Mouse (Mus musculus): ENCODE results near the gene Gm266. TPM values are rescaled to one million over a fixed set of nuclear protein-coding genes. Genes with fewer than 3 reads are reported as not detected.

Gm266 gene
- polyA plus RNA-seq, 1 experiment from 2014 or later = 5.5 TPM

DNA sequence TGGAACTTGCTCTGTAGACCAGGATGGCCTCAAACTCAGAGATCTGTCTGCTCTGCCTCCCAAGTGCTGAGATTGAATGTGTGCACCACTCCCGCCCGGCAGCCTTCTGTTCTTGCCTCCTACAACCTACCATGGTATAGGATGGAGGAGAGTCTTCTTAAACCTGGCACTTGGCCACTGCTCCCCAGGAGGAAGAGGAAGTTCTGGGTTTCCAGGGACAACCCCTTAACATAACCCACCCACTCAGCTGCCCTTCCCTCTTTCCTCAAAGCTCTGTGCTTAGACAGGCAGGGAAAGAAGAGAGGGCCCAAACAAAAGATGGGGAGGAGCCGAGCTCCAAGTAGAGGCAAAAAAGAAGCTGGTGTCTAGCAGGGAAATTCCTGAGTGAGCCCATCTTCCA is 44.1 kb downstream of the Gm266 start:
- WGBS (ENCODE audit: insufficient replicate concordance) = 58% methylated on average over 3 of the region's 3 CpGs
- no peak overlapping the region for H3K27ac ChIP-seq (ENCODE audit: low read depth, low read length)
- peaks cover 77% of the 10 kb centered on the region for H3K27me3 ChIP-seq (ENCODE audit: control insufficient read depth, insufficient read depth, low read length)
- peaks cover 14% of the 10 kb centered on the region for H3K4me1 ChIP-seq (ENCODE audit: control insufficient read depth, insufficient read depth, low read length)
- no peak for ATAC-seq (replicated peaks; ENCODE audit: insufficient number of reproducible peaks, low FRiP score, low TSS enrichment)
- H3K9me3 ChIP-seq (replicated peaks; ENCODE audit: control insufficient read depth, low read length) = no peaks in the 10 kb centered on the region
- H3K9ac ChIP-seq (ENCODE audit: low read depth, low read length) = no peak overlapping the region
- H3K4me2 ChIP-seq = peak overlapping the region; percentile 89; the same call in 1 of the 2 replicates
- H3K4me3 ChIP-seq (ENCODE audit: low read depth, low read length) = no peak overlapping the region
- H3K36me3 ChIP-seq (ENCODE audit: control insufficient read depth, insufficient read depth, low read length) = no peaks in the 10 kb centered on the region

DNA sequence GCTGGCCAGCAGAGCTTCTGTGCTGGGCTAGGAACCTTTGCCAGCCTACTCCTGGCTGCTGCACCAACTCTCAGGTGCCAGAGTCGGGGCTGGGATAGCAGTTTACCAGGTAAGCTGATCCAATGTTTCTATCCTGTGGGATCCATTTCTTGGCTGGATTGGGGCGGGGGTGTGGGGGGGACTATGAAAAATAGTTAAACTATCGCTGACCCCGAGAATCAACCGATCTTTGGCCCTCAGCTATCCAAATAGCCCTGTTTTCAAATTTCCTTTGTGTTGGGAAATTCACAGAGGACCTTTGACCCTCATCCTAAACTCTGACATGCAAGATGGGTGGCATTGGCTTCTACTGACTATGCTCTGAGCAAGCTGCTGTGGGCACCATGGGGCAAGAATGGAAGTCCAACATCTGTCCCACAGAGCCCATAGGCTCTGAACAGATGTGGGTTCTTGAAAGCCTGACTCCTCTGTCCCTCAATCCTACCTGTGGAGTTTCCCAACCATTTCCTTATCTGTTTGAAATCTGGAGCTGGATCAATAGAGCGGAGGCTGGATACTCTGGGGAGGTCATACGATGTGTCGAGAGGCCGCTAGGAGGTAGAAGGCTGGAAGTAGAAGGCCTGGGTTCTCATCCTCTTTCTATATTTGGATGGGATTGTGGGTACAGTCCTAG is 44.8 kb downstream of the Gm266 start:
- 85% methylated on average over 9 of the region's 9 CpGs for WGBS (ENCODE audit: insufficient replicate concordance)
- H3K9me3 ChIP-seq (replicated peaks; ENCODE audit: control insufficient read depth, low read length) = no peaks in the 10 kb centered on the region
- no peak overlapping the region for H3K27ac ChIP-seq (ENCODE audit: low read depth, low read length)
- no peak overlapping the region for H3K9ac ChIP-seq (ENCODE audit: low read depth, low read length)
- ATAC-seq (replicated peaks; ENCODE audit: insufficient number of reproducible peaks, low FRiP score, low TSS enrichment) = no peak
- peaks cover 15% of the 10 kb centered on the region for H3K4me1 ChIP-seq (ENCODE audit: control insufficient read depth, insufficient read depth, low read length)
- H3K36me3 ChIP-seq (ENCODE audit: control insufficient read depth, insufficient read depth, low read length) = no peaks in the 10 kb centered on the region
- no peak overlapping the region for H3K4me2 ChIP-seq
- no peak overlapping the region for H3K4me3 ChIP-seq (ENCODE audit: low read depth, low read length)
- peaks cover 72% of the 10 kb centered on the region for H3K27me3 ChIP-seq (ENCODE audit: control insufficient read depth, insufficient read depth, low read length)

DNA sequence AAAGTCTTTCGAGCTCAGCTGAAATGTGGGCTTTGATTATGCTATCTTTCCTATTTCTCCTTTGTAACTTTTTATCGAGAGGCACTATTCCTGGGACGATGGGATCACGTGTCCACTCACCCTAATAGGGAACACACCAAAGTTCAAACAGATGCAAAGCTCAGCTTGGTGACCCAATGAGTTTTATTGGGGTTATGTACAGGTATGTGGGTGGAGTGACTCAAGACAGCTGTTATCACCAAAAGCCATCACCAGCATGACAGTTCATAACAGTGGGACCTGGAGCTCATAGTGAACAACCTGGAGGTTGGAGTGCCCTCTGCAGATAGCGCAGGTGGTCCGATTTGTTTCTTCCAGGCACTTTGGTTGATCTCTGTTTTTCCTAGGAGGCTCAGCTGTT is 46.8 kb downstream of the Gm266 start:
- Histone ChIP-seq H3K4me2 (no peak overlapping the region), H3K27ac (ENCODE audit: low read depth, low read length) (no peak overlapping the region), H3K4me3 (ENCODE audit: low read depth, low read length) (no peak overlapping the region), H3K36me3 (ENCODE audit: control insufficient read depth, insufficient read depth, low read length) (no peaks in the 10 kb centered on the region), H3K9ac (ENCODE audit: low read depth, low read length) (no peak overlapping the region), H3K9me3 (replicated peaks; ENCODE audit: control insufficient read depth, low read length) (no peaks in the 10 kb centered on the region), H3K27me3 (ENCODE audit: control insufficient read depth, insufficient read depth, low read length) (peaks cover 52% of the 10 kb centered on the region), H3K4me1 (ENCODE audit: control insufficient read depth, insufficient read depth, low read length) (peaks cover 22% of the 10 kb centered on the region)
- ATAC-seq (replicated peaks; ENCODE audit: insufficient number of reproducible peaks, low FRiP score, low TSS enrichment) = no peak
- 80% methylated on average over 6 of the region's 6 CpGs for WGBS (ENCODE audit: insufficient replicate concordance)

DNA sequence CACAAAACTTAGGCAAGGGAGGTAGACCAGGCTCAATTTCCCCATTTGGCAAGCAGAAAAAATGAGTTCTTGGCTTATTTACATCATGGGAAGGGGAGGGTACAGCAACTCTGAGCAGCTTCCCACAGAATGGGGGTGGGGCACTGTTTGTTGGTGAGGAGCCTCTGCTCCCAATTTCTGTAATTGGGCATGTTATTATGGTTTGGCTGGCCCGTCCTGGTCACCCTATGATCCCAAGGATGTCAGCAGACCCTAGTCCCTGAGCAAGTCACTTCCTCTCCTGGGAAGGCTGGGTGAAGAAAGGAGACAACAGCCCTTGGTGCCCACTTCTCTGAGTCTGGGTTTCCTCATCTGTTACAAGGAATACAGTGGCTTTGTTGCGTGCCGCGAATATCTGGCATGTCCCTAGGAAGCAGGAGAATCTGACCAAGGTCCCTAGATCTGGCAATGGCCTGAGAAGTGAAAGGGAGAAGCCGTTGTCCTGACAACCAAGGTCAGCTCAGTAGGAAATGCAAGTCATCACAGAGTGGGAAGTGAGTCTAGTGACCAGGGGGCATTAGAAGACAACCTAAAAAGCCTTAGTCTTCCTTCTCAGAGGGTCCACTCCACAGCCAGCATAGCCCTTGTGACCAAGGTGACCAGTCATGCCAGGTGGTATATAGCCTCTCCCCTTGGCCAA is 48.3 kb downstream of the Gm266 start:
- H3K4me1 ChIP-seq (ENCODE audit: control insufficient read depth, insufficient read depth, low read length) = peaks cover 20% of the 10 kb centered on the region
- no peak overlapping the region for H3K27ac ChIP-seq (ENCODE audit: low read depth, low read length)
- H3K36me3 ChIP-seq (ENCODE audit: control insufficient read depth, insufficient read depth, low read length) = no peaks in the 10 kb centered on the region
- H3K4me3 ChIP-seq (ENCODE audit: low read depth, low read length) = no peak overlapping the region
- no peak overlapping the region for H3K9ac ChIP-seq (ENCODE audit: low read depth, low read length)
- no peak overlapping the region; the same call in 1 of the 2 replicates for H3K4me2 ChIP-seq
- no peak for ATAC-seq (replicated peaks; ENCODE audit: insufficient number of reproducible peaks, low FRiP score, low TSS enrichment)
- 68% methylated on average over 5 of the region's 5 CpGs for WGBS (ENCODE audit: insufficient replicate concordance)
- peaks cover 39% of the 10 kb centered on the region for H3K27me3 ChIP-seq (ENCODE audit: control insufficient read depth, insufficient read depth, low read length)
- H3K9me3 ChIP-seq (replicated peaks; ENCODE audit: control insufficient read depth, low read length) = no peaks in the 10 kb centered on the region

DNA sequence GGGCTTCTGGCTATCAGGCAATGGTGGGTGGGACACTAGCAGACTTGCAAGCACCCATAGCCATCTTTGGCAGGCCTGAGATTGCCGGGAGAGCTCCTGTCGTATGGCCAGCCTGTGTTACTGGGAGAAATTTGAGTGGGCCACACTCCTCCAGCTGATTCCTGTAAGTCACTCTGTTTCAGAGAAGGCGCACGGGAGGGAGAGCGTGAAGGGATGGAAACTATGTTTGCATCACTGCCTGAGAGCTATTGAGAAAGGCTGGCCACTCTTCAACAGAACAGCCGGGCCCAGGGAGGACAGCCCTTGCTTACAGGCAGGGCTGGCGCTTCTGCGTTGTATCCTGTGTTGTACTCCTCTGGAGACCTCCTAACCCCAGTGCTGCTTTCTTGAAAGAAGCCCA is 49.0 kb downstream of the Gm266 start:
- Histone ChIP-seq H3K4me2 (no peak overlapping the region; the same call in 1 of the 2 replicates), H3K27me3 (ENCODE audit: control insufficient read depth, insufficient read depth, low read length) (peaks cover 35% of the 10 kb centered on the region), H3K27ac (ENCODE audit: low read depth, low read length) (no peak overlapping the region), H3K9me3 (replicated peaks; ENCODE audit: control insufficient read depth, low read length) (no peaks in the 10 kb centered on the region), H3K4me3 (ENCODE audit: low read depth, low read length) (no peak overlapping the region), H3K36me3 (ENCODE audit: control insufficient read depth, insufficient read depth, low read length) (no peaks in the 10 kb centered on the region), H3K9ac (ENCODE audit: low read depth, low read length) (no peak overlapping the region), H3K4me1 (ENCODE audit: control insufficient read depth, insufficient read depth, low read length) (peaks cover 26% of the 10 kb centered on the region)
- no peak for ATAC-seq (replicated peaks; ENCODE audit: insufficient number of reproducible peaks, low FRiP score, low TSS enrichment)
- WGBS (ENCODE audit: insufficient replicate concordance) = 53% methylated on average over 8 of the region's 8 CpGs

DNA sequence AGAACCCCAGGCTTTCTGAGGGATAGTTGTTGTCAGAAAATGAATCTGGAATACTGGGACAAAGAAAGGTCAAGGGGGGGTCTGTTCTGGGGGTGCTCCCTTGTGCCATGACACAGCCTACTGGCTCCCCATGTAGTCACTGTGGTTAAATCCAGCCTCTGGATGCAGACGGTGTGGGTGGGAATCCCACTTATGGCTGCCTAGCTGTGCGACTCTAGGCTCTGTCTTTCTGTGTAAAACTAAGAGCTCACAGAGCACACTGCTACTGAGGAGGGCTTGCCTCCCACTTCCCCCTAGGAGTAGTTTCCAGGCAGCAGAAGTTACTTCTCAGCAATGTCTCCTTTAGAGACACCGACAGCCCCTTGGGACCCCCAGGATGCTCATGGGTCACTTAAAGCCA is 49.5 kb downstream of the Gm266 start:
- Histone ChIP-seq H3K4me3 (ENCODE audit: low read depth, low read length) (no peak overlapping the region), H3K27ac (ENCODE audit: low read depth, low read length) (no peak overlapping the region), H3K27me3 (ENCODE audit: control insufficient read depth, insufficient read depth, low read length) (peaks cover 34% of the 10 kb centered on the region), H3K9ac (ENCODE audit: low read depth, low read length) (no peak overlapping the region), H3K9me3 (replicated peaks; ENCODE audit: control insufficient read depth, low read length) (no peaks in the 10 kb centered on the region), H3K36me3 (ENCODE audit: control insufficient read depth, insufficient read depth, low read length) (no peaks in the 10 kb centered on the region), H3K4me2 (no peak overlapping the region), H3K4me1 (ENCODE audit: control insufficient read depth, insufficient read depth, low read length) (peaks cover 30% of the 10 kb centered on the region)
- no peak for ATAC-seq (replicated peaks; ENCODE audit: insufficient number of reproducible peaks, low FRiP score, low TSS enrichment)
- 74% methylated on average over 3 of the region's 3 CpGs for WGBS (ENCODE audit: insufficient replicate concordance)

DNA sequence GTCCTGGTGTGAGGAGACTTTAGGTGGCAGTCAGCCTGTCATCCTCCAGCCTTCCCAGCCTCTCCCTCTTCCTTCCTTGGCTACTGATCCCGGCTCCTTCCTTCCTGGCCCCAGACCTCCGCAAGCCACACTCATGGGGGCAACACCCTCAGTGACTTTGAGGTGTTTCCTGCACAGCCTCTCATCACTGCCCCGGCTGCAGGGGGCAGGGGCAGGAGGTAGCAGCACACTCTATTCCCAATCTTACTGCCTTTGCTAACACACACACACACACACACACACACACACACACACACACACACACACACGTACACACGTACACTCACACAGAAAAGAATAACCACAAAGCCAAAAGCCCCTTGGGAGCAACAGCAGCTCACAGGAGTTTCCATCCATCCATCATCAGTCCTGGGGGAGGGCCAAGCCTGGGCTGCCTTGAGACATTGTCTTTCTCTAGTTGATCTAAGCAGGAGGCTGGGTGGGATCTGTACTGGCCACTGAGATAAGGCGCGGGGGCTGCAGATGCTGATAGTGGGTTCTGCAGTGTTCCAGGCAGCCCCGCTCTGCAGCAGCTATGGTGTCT is 50.8 kb downstream of the Gm266 start:
- ATAC-seq (replicated peaks; ENCODE audit: insufficient number of reproducible peaks, low FRiP score, low TSS enrichment) = peak; percentile 64
- H3K9ac ChIP-seq (ENCODE audit: low read depth, low read length) = no peak overlapping the region
- no peaks in the 10 kb centered on the region for H3K9me3 ChIP-seq (replicated peaks; ENCODE audit: control insufficient read depth, low read length)
- H3K4me1 ChIP-seq (ENCODE audit: control insufficient read depth, insufficient read depth, low read length) = peaks cover 43% of the 10 kb centered on the region
- H3K4me2 ChIP-seq = peak overlapping the region; percentile 4; the same call in 1 of the 2 replicates
- 9% methylated on average over 8 of the region's 8 CpGs for WGBS (ENCODE audit: insufficient replicate concordance)
- H3K27ac ChIP-seq (ENCODE audit: low read depth, low read length) = peak overlapping the region; percentile 57
- H3K4me3 ChIP-seq (ENCODE audit: low read depth, low read length) = no peak overlapping the region
- no peaks in the 10 kb centered on the region for H3K36me3 ChIP-seq (ENCODE audit: control insufficient read depth, insufficient read depth, low read length)
- H3K27me3 ChIP-seq (ENCODE audit: control insufficient read depth, insufficient read depth, low read length) = peaks cover 38% of the 10 kb centered on the region

Data from heart, embryonic 11.5 days (tissue).